Mouse (Mus musculus): ENCODE data around the gene Etl4. TPM values are rescaled to one million over a fixed set of nuclear protein-coding genes. Genes with fewer than 3 reads are reported as not detected.

The Etl4 gene
- polyA plus RNA-seq, 1 experiment from 2014 or later = 23.3 TPM

DNA sequence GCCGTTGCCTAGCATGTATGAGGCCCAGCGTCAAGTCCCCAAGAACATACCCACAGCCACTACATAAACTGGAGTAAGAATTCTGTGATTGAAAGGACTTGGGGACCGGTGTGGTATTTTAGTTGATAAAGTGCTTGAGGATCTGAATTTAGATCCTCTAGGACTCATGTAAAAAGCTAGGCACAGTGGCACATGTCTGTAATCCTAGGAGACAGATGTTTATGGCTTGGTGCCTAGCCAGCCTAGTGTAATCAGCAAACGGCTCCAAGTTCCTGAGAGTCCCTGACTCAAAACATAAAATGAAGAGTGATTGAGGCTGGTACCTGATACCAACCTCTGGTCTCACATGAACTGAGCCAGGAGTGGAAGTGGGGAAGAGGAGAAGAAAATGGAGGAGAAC is 629.3 kb downstream of the Etl4 start:
- Histone ChIP-seq H3K4me3 (no peak overlapping the region), H3K4me2 (no peak overlapping the region), H3K9ac (no peak overlapping the region), H3K36me3 (no peaks in the 10 kb centered on the region), H3K4me1 (no peaks in the 10 kb centered on the region), H3K9me3 (no peaks in the 10 kb centered on the region), H3K27ac (no peak overlapping the region), H3K27me3 (no peaks in the 10 kb centered on the region)
- no peak for ATAC-seq (ENCODE audit: borderline replicate concordance, extremely low read depth, low FRiP score, low TSS enrichment)
- WGBS = 80% methylated on average over 4 of the region's 4 CpGs

GRCm38 (mm10) chr2:20541261-20541660 is 631.7 kb downstream of the Etl4 start:
- H3K9me3 ChIP-seq = no peaks in the 10 kb centered on the region

GRCm38 (mm10) chr2:20542286-20542685 is 632.7 kb downstream of the Etl4 start:
- H3K9ac ChIP-seq = no peak overlapping the region
- no peak overlapping the region for H3K27ac ChIP-seq
- no peaks in the 10 kb centered on the region for H3K27me3 ChIP-seq
- WGBS = 80% methylated on average over 7 of the region's 7 CpGs
- no peak for ATAC-seq (ENCODE audit: borderline replicate concordance, extremely low read depth, low FRiP score, low TSS enrichment)
- no peak overlapping the region for H3K4me2 ChIP-seq
- H3K4me3 ChIP-seq = no peak overlapping the region
- H3K9me3 ChIP-seq = no peaks in the 10 kb centered on the region
- peaks cover 19% of the 10 kb centered on the region for H3K4me1 ChIP-seq
- H3K36me3 ChIP-seq = no peaks in the 10 kb centered on the region

More at GRCm38 (mm10) chr2:20541261-20541660, 631.7 kb downstream of the Etl4 start:
- H3K4me3 ChIP-seq = no peak overlapping the region
- no peaks in the 10 kb centered on the region for H3K36me3 ChIP-seq
- H3K27me3 ChIP-seq = no peaks in the 10 kb centered on the region
- no peak overlapping the region for H3K27ac ChIP-seq
- H3K9ac ChIP-seq = no peak overlapping the region
- H3K4me1 ChIP-seq = peaks cover 10% of the 10 kb centered on the region
- ATAC-seq (ENCODE audit: borderline replicate concordance, extremely low read depth, low FRiP score, low TSS enrichment) = no peak
- H3K4me2 ChIP-seq = no peak overlapping the region

- H3K4me3 ChIP-seq = no peak overlapping the region
- H3K4me1 ChIP-seq = peaks cover 19% of the 10 kb centered on the region
- no peak overlapping the region for H3K27ac ChIP-seq
- ATAC-seq (ENCODE audit: borderline replicate concordance, extremely low read depth, low FRiP score, low TSS enrichment) = no peak
- no peak overlapping the region for H3K9ac ChIP-seq
- H3K36me3 ChIP-seq = no peaks in the 10 kb centered on the region
- H3K27me3 ChIP-seq = no peaks in the 10 kb centered on the region
- no peaks in the 10 kb centered on the region for H3K9me3 ChIP-seq
- H3K4me2 ChIP-seq = no peak overlapping the region
- 56% methylated on average over 2 of the region's 2 CpGs for WGBS
These were observed 636.0 kb downstream of the Etl4 start for GRCm38 (mm10) chr2:20545624-20546023.

DNA sequence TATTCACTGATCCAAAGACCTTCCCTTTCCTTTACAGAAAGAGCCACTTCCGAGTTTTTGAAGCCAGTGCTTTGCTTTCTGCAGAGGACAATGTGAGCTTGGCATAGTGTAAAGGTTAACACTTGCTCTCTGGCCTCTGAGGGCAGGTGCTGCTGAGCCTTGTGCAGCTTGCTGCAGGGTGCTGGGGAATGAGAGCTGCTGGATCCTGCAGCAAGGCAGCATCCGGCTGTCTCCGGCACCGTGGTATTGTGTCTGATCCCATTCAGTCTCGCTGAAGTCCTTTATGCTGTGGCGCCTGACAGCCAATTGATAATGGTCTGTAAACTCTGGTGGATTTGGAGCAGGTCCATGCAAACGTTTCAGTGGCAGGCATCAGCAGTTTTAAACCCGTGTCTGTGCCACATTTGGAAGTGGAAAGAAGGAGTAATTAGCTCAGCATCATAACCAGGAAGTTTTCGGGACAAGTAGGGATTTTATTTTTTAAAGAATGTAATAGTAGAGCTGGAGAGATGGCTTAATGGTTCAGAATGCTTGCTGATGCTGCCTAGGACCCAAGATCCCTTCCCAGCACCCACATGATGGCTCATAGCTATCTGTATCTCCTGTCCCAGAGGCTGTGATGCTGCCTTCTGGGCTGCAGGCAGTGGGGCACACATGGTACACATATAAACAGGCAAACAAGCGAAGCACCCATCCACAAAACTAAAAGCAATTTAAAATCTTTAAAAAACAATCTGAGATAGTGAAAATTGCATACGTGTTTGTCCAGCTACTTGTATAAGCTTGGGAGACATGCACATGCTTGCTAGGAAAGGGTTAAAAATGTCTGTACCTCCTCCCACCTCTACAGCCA is 637.1 kb downstream of the Etl4 start:
- Histone ChIP-seq H3K4me3 (no peak overlapping the region), H3K4me2 (peak overlapping the region; percentile 47), H3K36me3 (no peaks in the 10 kb centered on the region), H3K27ac (peak overlapping the region; percentile 82), H3K9me3 (no peaks in the 10 kb centered on the region), H3K27me3 (no peaks in the 10 kb centered on the region), H3K9ac (0 out of 2 replicates have a peak overlapping the region, but pooled peaks have one; percentile 9), H3K4me1 (peaks cover 19% of the 10 kb centered on the region)
- 11% methylated on average over 11 of the region's 11 CpGs for WGBS
- ATAC-seq (ENCODE audit: borderline replicate concordance, extremely low read depth, low FRiP score, low TSS enrichment) = peak; percentile 51; the same call in 1 of the 2 replicates

DNA sequence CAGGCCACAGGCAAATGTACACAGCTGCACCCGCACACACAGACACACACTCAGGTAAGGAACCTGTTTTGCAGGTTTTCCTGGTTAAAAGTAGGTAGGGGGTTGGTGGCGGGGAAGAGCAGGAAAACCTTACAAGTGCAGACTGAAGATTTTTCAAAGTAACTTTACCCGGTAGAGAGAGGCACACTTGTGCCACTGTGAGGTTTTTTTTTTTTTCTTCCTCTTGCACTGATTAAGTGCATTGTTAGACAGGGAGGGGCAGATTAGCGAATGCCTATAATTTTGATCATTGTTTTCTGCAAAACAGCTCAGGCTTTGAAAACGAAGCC is 637.7 kb downstream of the Etl4 start:
- Histone ChIP-seq H3K27ac (peak overlapping the region; percentile 88), H3K9ac (no peak overlapping the region), H3K9me3 (no peaks in the 10 kb centered on the region), H3K27me3 (no peaks in the 10 kb centered on the region), H3K4me1 (peaks cover 19% of the 10 kb centered on the region), H3K4me2 (peak overlapping the region; percentile 47), H3K4me3 (peak overlapping the region; percentile 32), H3K36me3 (no peaks in the 10 kb centered on the region)
- ATAC-seq (ENCODE audit: borderline replicate concordance, extremely low read depth, low FRiP score, low TSS enrichment) = peak; percentile 72; the same call in 1 of the 2 replicates
- WGBS = 17% methylated on average over 5 of the region's 5 CpGs

- Histone ChIP-seq H3K9me3 (no peaks in the 10 kb centered on the region), H3K4me1 (peaks cover 19% of the 10 kb centered on the region), H3K4me3 (peak overlapping the region; percentile 32), H3K9ac (no peak overlapping the region), H3K27me3 (no peaks in the 10 kb centered on the region), H3K36me3 (no peaks in the 10 kb centered on the region), H3K27ac (peak overlapping the region; percentile 88), H3K4me2 (peak overlapping the region; percentile 47)
- no peak; the same call in 1 of the 2 replicates for ATAC-seq (ENCODE audit: borderline replicate concordance, extremely low read depth, low FRiP score, low TSS enrichment)
- WGBS = 30% methylated on average over 18 of the region's 18 CpGs
These were observed 638.4 kb downstream of the Etl4 start for GRCm38 (mm10) chr2:20547686-20548624.

GRCm38 (mm10) chr2:20549065-20549464 is 639.5 kb downstream of the Etl4 start:
- peaks cover 19% of the 10 kb centered on the region for H3K4me1 ChIP-seq
- no peaks in the 10 kb centered on the region for H3K9me3 ChIP-seq
- H3K4me2 ChIP-seq = peak overlapping the region; percentile 47
- H3K9ac ChIP-seq = peak overlapping the region; percentile 11; the same call in 1 of the 2 replicates
- 58% methylated on average over 5 of the region's 5 CpGs for WGBS
- ATAC-seq (ENCODE audit: borderline replicate concordance, extremely low read depth, low FRiP score, low TSS enrichment) = no peak
- H3K4me3 ChIP-seq = peak overlapping the region; percentile 22
- no peaks in the 10 kb centered on the region for H3K27me3 ChIP-seq
- H3K36me3 ChIP-seq = no peaks in the 10 kb centered on the region
- peak overlapping the region; percentile 32 for H3K27ac ChIP-seq

GRCm38 (mm10) chr2:20549996-20550395 is 640.4 kb downstream of the Etl4 start:
- H3K4me2 ChIP-seq = no peak overlapping the region; the same call in 1 of the 2 replicates
- no peaks in the 10 kb centered on the region for H3K9me3 ChIP-seq
- WGBS = 29% methylated on average over 1 of the region's 1 CpGs
- no peak overlapping the region for H3K9ac ChIP-seq
- no peak overlapping the region for H3K27ac ChIP-seq
- H3K4me3 ChIP-seq = no peak overlapping the region
- peaks cover 19% of the 10 kb centered on the region for H3K4me1 ChIP-seq
- no peaks in the 10 kb centered on the region for H3K27me3 ChIP-seq
- ATAC-seq (ENCODE audit: borderline replicate concordance, extremely low read depth, low FRiP score, low TSS enrichment) = no peak
- H3K36me3 ChIP-seq = no peaks in the 10 kb centered on the region

- Histone ChIP-seq H3K9me3 (no peaks in the 10 kb centered on the region), H3K27me3 (no peaks in the 10 kb centered on the region), H3K4me3 (no peak overlapping the region), H3K9ac (no peak overlapping the region), H3K36me3 (no peaks in the 10 kb centered on the region), H3K4me1 (peaks cover 15% of the 10 kb centered on the region; the same call in 1 of the 2 replicates), H3K27ac (0 out of 2 replicates have a peak overlapping the region, but pooled peaks have one; percentile 5), H3K4me2 (no peak overlapping the region)
- ATAC-seq (ENCODE audit: borderline replicate concordance, extremely low read depth, low FRiP score, low TSS enrichment) = no peak
- WGBS = 61% methylated on average over 3 of the region's 3 CpGs
These were observed 646.1 kb downstream of the Etl4 start for GRCm38 (mm10) chr2:20555706-20556105.

- WGBS = 67% methylated on average over 5 of the region's 5 CpGs
- ATAC-seq (ENCODE audit: borderline replicate concordance, extremely low read depth, low FRiP score, low TSS enrichment) = no peak
- H3K4me1 ChIP-seq = peaks cover 19% of the 10 kb centered on the region
- no peaks in the 10 kb centered on the region for H3K9me3 ChIP-seq
- peak overlapping the region; percentile 29; the same call in 1 of the 2 replicates for H3K27ac ChIP-seq
- H3K4me3 ChIP-seq = no peak overlapping the region
- no peaks in the 10 kb centered on the region for H3K36me3 ChIP-seq
- H3K27me3 ChIP-seq = no peaks in the 10 kb centered on the region
- no peak overlapping the region for H3K4me2 ChIP-seq
- H3K9ac ChIP-seq = no peak overlapping the region
These were observed 649.5 kb downstream of the Etl4 start for GRCm38 (mm10) chr2:20559083-20559482.

Data from lung, embryonic 15.5 days (tissue).